Comparison of ENCODE assay signal across 17 mouse cellular contexts in the genomic region with DNA sequence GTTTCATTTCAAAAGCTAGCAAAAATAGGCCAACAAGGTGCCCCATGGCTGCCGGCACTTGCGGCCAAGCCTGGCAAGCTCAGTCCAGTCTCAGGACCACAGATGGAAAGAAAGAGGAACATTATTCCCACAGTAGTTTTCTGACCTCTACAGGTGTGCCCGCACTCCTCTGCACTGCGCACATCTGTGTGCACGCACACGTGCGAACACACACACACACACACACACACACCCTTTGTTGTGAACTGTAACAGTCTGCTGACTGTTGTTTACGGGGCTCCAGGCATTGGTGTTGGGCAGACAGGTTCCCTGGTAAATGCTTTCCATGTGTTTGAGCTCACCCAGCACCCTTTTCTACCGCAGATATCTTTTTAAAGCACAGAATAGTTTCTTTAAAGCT. TPM values are rescaled to one million over a fixed set of nuclear protein-coding genes. Genes with fewer than 3 reads are reported as not detected.
DNase-seq lines count a peak whose midpoint lies in the region; ATAC-seq lines count a peak whose summit lies in the region.
"Had no signal": no experiment of that assay in that cellular context is flagged by ENCODE, and none has a peak within 500 bp of the region (broad histone marks: within the 10 kb centered on the region; RNA-seq: fewer than 3 reads in every experiment).

No protein-coding gene starts in this region.

- H3K36me3 ChIP-seq in midbrain, embryonic 15.5 days (replicated peaks), result peaks cover 3% of the 10 kb centered on the region; the same call in 1 of the 2 replicates
- no peaks in the 10 kb centered on the region for H3K36me3 ChIP-seq in midbrain, embryonic 11.5 days (ENCODE audit: control insufficient read depth, insufficient read depth, low read length)
- 0 out of 2 replicates have a peak, but pooled peaks cover 3% of the 10 kb centered on the region for H3K36me3 ChIP-seq in forebrain, embryonic 15.5 days
- H3K36me3 ChIP-seq: heart, embryonic 10.5 days; heart, embryonic 15.5 days; hindbrain, embryonic 15.5 days had no signal

- H3K4me1 ChIP-seq in midbrain, embryonic 15.5 days, result no peaks in the 10 kb centered on the region
- H3K4me1 ChIP-seq in midbrain, embryonic 11.5 days (ENCODE audit: control insufficient read depth, insufficient read depth, low read length), result no peaks in the 10 kb centered on the region
- no peaks in the 10 kb centered on the region for H3K4me1 ChIP-seq in forebrain, embryonic 15.5 days
- H3K4me1 ChIP-seq: heart, embryonic 15.5 days; hindbrain, embryonic 15.5 days; kidney, embryonic 15.5 days; neural tube, embryonic 13.5 days had no signal

- H3K9me3 ChIP-seq in midbrain, embryonic 15.5 days, result no peaks in the 10 kb centered on the region
- H3K9me3 ChIP-seq in midbrain, embryonic 11.5 days (ENCODE audit: control insufficient read depth, low read length), result no peaks in the 10 kb centered on the region
- H3K9me3 ChIP-seq in forebrain, embryonic 15.5 days, result no peaks in the 10 kb centered on the region
- H3K9me3 ChIP-seq: heart, embryonic 10.5 days; heart, embryonic 15.5 days; hindbrain, embryonic 15.5 days; kidney, embryonic 15.5 days; limb, embryonic 12.5 days; neural tube, embryonic 13.5 days had no signal

- ATAC-seq in midbrain, embryonic 15.5 days (replicated peaks), result peak; percentile 41; the same call in 1 of the 2 replicates
- ATAC-seq in midbrain, embryonic 11.5 days (ENCODE audit: low FRiP score), result no peak
- ATAC-seq in forebrain, embryonic 15.5 days (replicated peaks), result peak; percentile 55; the same call in 1 of the 2 replicates
- 0 out of 2 replicates have a peak, but pooled peaks have one; percentile 27 for ATAC-seq in megakaryocyte-erythroid progenitor cell, adult 5-6 weeks (replicated peaks; ENCODE audit: low FRiP score, low TSS enrichment, poor library complexity, severe bottlenecking)
- ATAC-seq: liver, postnatal 0 days had no signal

- H3K27ac ChIP-seq in midbrain, embryonic 15.5 days, result no peak overlapping the region
- no peak overlapping the region for H3K27ac ChIP-seq in midbrain, embryonic 11.5 days (ENCODE audit: low read depth, low read length)
- H3K27ac ChIP-seq in forebrain, embryonic 15.5 days (replicated peaks), result no peak overlapping the region
- H3K27ac ChIP-seq: heart, embryonic 10.5 days; heart, embryonic 15.5 days; hindbrain, embryonic 15.5 days; kidney, embryonic 15.5 days; limb, embryonic 12.5 days; neural tube, embryonic 13.5 days had no signal

- no peak overlapping the region for H3K4me2 ChIP-seq in midbrain, embryonic 15.5 days
- H3K4me2 ChIP-seq in midbrain, embryonic 11.5 days, result no peak overlapping the region
- H3K4me2 ChIP-seq in forebrain, embryonic 15.5 days (replicated peaks), result no peak overlapping the region
- H3K4me2 ChIP-seq: heart, embryonic 15.5 days; hindbrain, embryonic 15.5 days; kidney, embryonic 15.5 days; limb, embryonic 12.5 days; liver, embryonic 11.5 days; neural tube, embryonic 13.5 days had no signal

- no peak overlapping the region for H3K4me3 ChIP-seq in midbrain, embryonic 15.5 days
- no peak overlapping the region for H3K4me3 ChIP-seq in midbrain, embryonic 11.5 days (ENCODE audit: low read depth, low read length)
- H3K4me3 ChIP-seq in forebrain, embryonic 15.5 days, result no peak overlapping the region
- H3K4me3 ChIP-seq: erythroblast, embryonic 14.5 days; heart, embryonic 10.5 days; heart, embryonic 15.5 days; hindbrain, embryonic 15.5 days; kidney, embryonic 15.5 days; limb, embryonic 12.5 days; neural tube, embryonic 13.5 days had no signal

- no peaks in the 10 kb centered on the region for H3K27me3 ChIP-seq in midbrain, embryonic 15.5 days (replicated peaks)
- H3K27me3 ChIP-seq in midbrain, embryonic 11.5 days (ENCODE audit: control insufficient read depth, insufficient read depth, low read length), result no peaks in the 10 kb centered on the region
- H3K27me3 ChIP-seq in forebrain, embryonic 15.5 days, result no peaks in the 10 kb centered on the region
- H3K27me3 ChIP-seq: heart, embryonic 15.5 days; hindbrain, embryonic 15.5 days; kidney, embryonic 15.5 days; limb, embryonic 12.5 days; neural tube, embryonic 13.5 days had no signal

- 93% methylated on average over 9 of the region's 9 CpGs for WGBS in midbrain, embryonic 15.5 days
- 91% methylated on average over 9 of the region's 9 CpGs for WGBS in midbrain, embryonic 11.5 days
- 94% methylated on average over 9 of the region's 9 CpGs for WGBS in forebrain, embryonic 15.5 days

- no peak overlapping the region for H3K9ac ChIP-seq in midbrain, embryonic 15.5 days
- H3K9ac ChIP-seq in midbrain, embryonic 11.5 days (ENCODE audit: low read length), result no peak overlapping the region
- H3K9ac ChIP-seq in forebrain, embryonic 15.5 days (replicated peaks), result no peak overlapping the region
- H3K9ac ChIP-seq: heart, embryonic 15.5 days; hindbrain, embryonic 15.5 days; kidney, embryonic 15.5 days; limb, embryonic 12.5 days; liver, postnatal 0 days; neural tube, embryonic 13.5 days had no signal

- DNase-seq in heart, adult 11 months, result peak; percentile 60
- no peak for DNase-seq in heart, postnatal 36 days
- DNase-seq in midbrain, embryonic 11.5 days (ENCODE audit: low spot score, missing footprints), result no peak
- no peak for DNase-seq in T-cell, adult 2 months (ENCODE audit: low spot score)
- DNase-seq: cerebellum, postnatal 25 days; liver, postnatal 0 days had no signal

- intact Hi-C loops in heart, postnatal 36 days (cut with DNase I), result loop anchor here (1.0 to 2.0 kb wide), 3 partner anchors 76 to 820 kb away; no protein-coding TSS in a partner anchor

RNA-seq across cellular contexts. Expression of gene Scyl3, which starts 18.1 kb away (rescaled TPM):
- total RNA-seq in heart, postnatal 36 days (2021), result 1 to 10 TPM; 5.7 to 6.2 TPM
- 14.5 and 15.1 TPM in 2 replicates for polyA plus RNA-seq in midbrain, embryonic 15.5 days (2015; fragmentation: Nextera tagmentation; extraction: Ambion mirVana)
- polyA plus RNA-seq in midbrain, embryonic 11.5 days (2014; fragmentation: Nextera tagmentation; extraction: Ambion mirVana), result 20.0 and 21.1 TPM in 2 replicates
- 17.7 and 17.9 TPM in 2 replicates for polyA plus RNA-seq in forebrain, embryonic 15.5 days (2015; fragmentation: Nextera tagmentation; extraction: Ambion mirVana)
- 43.0 and 44.3 TPM in 2 replicates for total RNA-seq in megakaryocyte-erythroid progenitor cell, adult 5-6 weeks (2014; fragmentation: Nextera tagmentation)
- total RNA-seq in megakaryocyte-erythroid progenitor cell, adult 5-6 weeks (2017), result 15.6 and 21.0 TPM in 2 replicates
